ENCODE assay signal across 9 mouse cellular contexts in the genomic region with DNA sequence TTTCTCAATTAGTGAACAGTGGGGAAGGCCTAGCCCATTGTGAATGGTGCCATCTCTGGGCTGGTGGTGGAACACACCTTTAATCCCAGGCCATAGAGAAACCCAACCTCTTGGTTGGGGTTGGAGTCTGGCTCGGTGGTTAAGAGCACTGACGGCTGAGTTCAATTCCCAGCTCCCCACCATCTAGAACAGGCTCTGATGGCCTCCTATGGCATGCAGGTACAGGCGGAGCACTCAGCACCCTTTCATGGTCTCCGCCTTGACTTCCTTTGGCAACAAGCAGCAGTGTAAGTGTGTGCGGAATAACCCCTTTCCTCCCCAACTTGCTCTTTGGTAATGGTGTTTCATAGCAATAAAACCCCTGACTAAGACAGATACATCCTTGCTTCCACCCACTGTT. TPM values are rescaled to one million over a fixed set of nuclear protein-coding genes. Genes with fewer than 3 reads are reported as not detected.
A peak's percentile ranks its signal among the peaks of the same experiment; 100 is the strongest.
DNase-seq lines count a peak whose midpoint lies in the region; ATAC-seq and TF ChIP-seq lines count a peak whose summit lies in the region.
"Had no signal": no experiment of that assay in that cellular context is flagged by ENCODE, and none has a peak within 500 bp of the region (broad histone marks: within the 10 kb centered on the region; RNA-seq: fewer than 3 reads in every experiment).

No protein-coding gene starts in this region.

- H3K9ac ChIP-seq in kidney, embryonic 15.5 days = peak overlapping the region; percentile 92
- peak overlapping the region; percentile 93; the same call in 1 of the 2 replicates for H3K9ac ChIP-seq in hindbrain, postnatal 0 days (replicated peaks; ENCODE audit: low read length)
- H3K9ac ChIP-seq in midbrain, postnatal 0 days (replicated peaks; ENCODE audit: low read length, poor library complexity, severe bottlenecking) = peak overlapping the region; percentile 36

- H3K4me2 ChIP-seq in kidney, embryonic 15.5 days = peak overlapping the region; percentile 68
- H3K4me2 ChIP-seq in hindbrain, postnatal 0 days (ENCODE audit: low read depth, low read length) = peak overlapping the region; percentile 67
- H3K4me2 ChIP-seq in midbrain, postnatal 0 days (ENCODE audit: low read depth, low read length, poor library complexity, severe bottlenecking) = peak overlapping the region; percentile 49

- peak overlapping the region; percentile 41; the same call in 1 of the 2 replicates for H3K27ac ChIP-seq in kidney, embryonic 15.5 days
- no peak overlapping the region for H3K27ac ChIP-seq in cortical plate, adult 2 months (ENCODE audit: insufficient read depth, low read length)
- H3K27ac ChIP-seq in hindbrain, postnatal 0 days = peak overlapping the region; percentile 32; the same call in 1 of the 2 replicates
- peak overlapping the region; percentile 91; the same call in 1 of the 2 replicates for H3K27ac ChIP-seq in midbrain, postnatal 0 days (ENCODE audit: low read depth, low read length)
- H3K27ac ChIP-seq in cerebellum, adult 2 months (ENCODE audit: insufficient read depth, low read length) = no peak overlapping the region

- peaks cover 49% of the 10 kb centered on the region for H3K36me3 ChIP-seq in kidney, embryonic 15.5 days
- peaks cover 35% of the 10 kb centered on the region for H3K36me3 ChIP-seq in hindbrain, postnatal 0 days (ENCODE audit: insufficient read depth, low read length)
- peaks cover 38% of the 10 kb centered on the region for H3K36me3 ChIP-seq in midbrain, postnatal 0 days (ENCODE audit: insufficient read depth, low read length)

- H3K4me1 ChIP-seq in kidney, embryonic 15.5 days = peaks cover 44% of the 10 kb centered on the region
- peaks cover 6% of the 10 kb centered on the region for H3K4me1 ChIP-seq in cortical plate, adult 2 months (ENCODE audit: control insufficient read depth, insufficient read depth, low read length)
- peaks cover 14% of the 10 kb centered on the region for H3K4me1 ChIP-seq in hindbrain, postnatal 0 days (ENCODE audit: insufficient read depth, low read length)
- H3K4me1 ChIP-seq in midbrain, postnatal 0 days (ENCODE audit: insufficient read depth, low read length) = peaks cover 8% of the 10 kb centered on the region; the same call in 1 of the 2 replicates
- peaks cover 34% of the 10 kb centered on the region for H3K4me1 ChIP-seq in cerebellum, adult 2 months (ENCODE audit: control insufficient read depth, insufficient read depth, low read length)

- no peaks in the 10 kb centered on the region for H3K27me3 ChIP-seq in kidney, embryonic 15.5 days
- H3K27me3 ChIP-seq in hindbrain, postnatal 0 days (ENCODE audit: insufficient read depth, low read length) = no peaks in the 10 kb centered on the region
- no peaks in the 10 kb centered on the region for H3K27me3 ChIP-seq in midbrain, postnatal 0 days (ENCODE audit: insufficient read depth, low read length)
- H3K27me3 ChIP-seq in cerebellum, adult 2 months (ENCODE audit: control insufficient read depth, insufficient read depth, low read length) = no peaks in the 10 kb centered on the region

- H3K4me3 ChIP-seq in kidney, embryonic 15.5 days (replicated peaks) = peak overlapping the region; percentile 91
- H3K4me3 ChIP-seq in cortical plate, adult 2 months (ENCODE audit: insufficient read depth, low read length) = peak overlapping the region; percentile 91; the same call in 1 of the 2 replicates
- H3K4me3 ChIP-seq in hindbrain, postnatal 0 days (ENCODE audit: low read length) = peak overlapping the region; percentile 80
- peak overlapping the region; percentile 83 for H3K4me3 ChIP-seq in midbrain, postnatal 0 days (ENCODE audit: low read depth, low read length)
- H3K4me3 ChIP-seq in cerebellum, adult 2 months (replicated peaks; ENCODE audit: insufficient read depth, low read depth, low read length) = no peak overlapping the region

- H3K9me3 ChIP-seq in kidney, embryonic 15.5 days (replicated peaks) = no peaks in the 10 kb centered on the region
- H3K9me3 ChIP-seq in hindbrain, postnatal 0 days (ENCODE audit: low read length) = no peaks in the 10 kb centered on the region
- no peaks in the 10 kb centered on the region for H3K9me3 ChIP-seq in midbrain, postnatal 0 days (ENCODE audit: low read length)

- no peak for DNase-seq in kidney, adult 9 months
- DNase-seq in hindbrain, postnatal 0 days (ENCODE audit: low spot score) = no peak
- DNase-seq in midbrain, postnatal 0 days (ENCODE audit: low spot score) = no peak
- DNase-seq in right cerebral cortex, postnatal 25 days = no peak
- no peak for DNase-seq in cerebellum, adult 2 months
- DNase-seq in urinary bladder, postnatal 36 days (ENCODE audit: low spot score in 2 of 2) = no peak

- 63% methylated on average over 5 of the region's 5 CpGs for WGBS in kidney, embryonic 15.5 days
- WGBS in hindbrain, postnatal 0 days = 77% methylated on average over 5 of the region's 5 CpGs
- WGBS in midbrain, postnatal 0 days = 72% methylated on average over 5 of the region's 5 CpGs
- 65% methylated on average over 5 of the region's 5 CpGs for WGBS in cerebellum, adult 2 months

- TF ChIP-seq CTCF in cortical plate, adult 2 months (IDR thresholded peaks at IDR 0.05; ENCODE audit: extremely low read depth, insufficient read depth, low read length) = no peak
- TF ChIP-seq CTCF in hindbrain, postnatal 0 days (IDR thresholded peaks at IDR 0.05; ENCODE audit: low read depth) = no peak
- TF ChIP-seq CTCF in midbrain, postnatal 0 days (IDR thresholded peaks at IDR 0.05) = peak; percentile 21; the same call in 1 of the 2 replicates
- no peak for TF ChIP-seq CTCF in cerebellum, adult 2 months (IDR thresholded peaks at IDR 0.05; ENCODE audit: borderline replicate concordance, insufficient read depth, low read depth, low read length)

- ATAC-seq in kidney, embryonic 15.5 days (replicated peaks; ENCODE audit: low FRiP score) = no peak
- ATAC-seq in hindbrain, postnatal 0 days = no peak
- no peak for ATAC-seq in midbrain, postnatal 0 days (ENCODE audit: low FRiP score)

- no peak for TF ChIP-seq POLR2A in cortical plate, adult 2 months (IDR thresholded peaks at IDR 0.05; ENCODE audit: extremely low read depth, insufficient read depth, low read length)
- TF ChIP-seq POLR2A in cerebellum, adult 2 months (IDR thresholded peaks at IDR 0.05; ENCODE audit: borderline replicate concordance, insufficient read depth, low read length) = no peak

RNA-seq across cellular contexts. Expression of a gene that starts 10.3 kb away (rescaled TPM):
- polyA plus RNA-seq in kidney, embryonic 15.5 days (2015; fragmentation: Nextera tagmentation; extraction: Ambion mirVana) = 32.9 and 33.1 TPM in 2 replicates
- polyA plus RNA-seq in cortical plate, adult 2 months (2012; rRNA removed) = 88.8 and 95.7 TPM in 2 replicates
- 289 and 302 TPM in 2 replicates for total RNA-seq in hindbrain, postnatal 0 days (2014; rRNA removed)
- 129 and 142 TPM in 2 replicates for polyA plus RNA-seq in hindbrain, postnatal 0 days (2015; fragmentation: Nextera tagmentation; extraction: Ambion mirVana)
- 237 and 261 TPM in 2 replicates for total RNA-seq in midbrain, postnatal 0 days (2014; rRNA removed)
- 155 and 162 TPM in 2 replicates for polyA plus RNA-seq in midbrain, postnatal 0 days (2015; fragmentation: Nextera tagmentation; extraction: Ambion mirVana)
- polyA plus RNA-seq in cerebellum, adult 2 months (2012; rRNA removed) = 147 and 155 TPM in 2 replicates

RNA-seq across cellular contexts. Expression of a gene that starts 32.5 kb away (rescaled TPM):
- polyA plus RNA-seq in kidney, embryonic 15.5 days (2015; fragmentation: Nextera tagmentation; extraction: Ambion mirVana) = not detected in 2 replicates
- not detected in 2 replicates for polyA plus RNA-seq in cortical plate, adult 2 months (2012; rRNA removed)
- not detected in 2 replicates for total RNA-seq in hindbrain, postnatal 0 days (2014; rRNA removed)
- not detected in 2 replicates for polyA plus RNA-seq in hindbrain, postnatal 0 days (2015; fragmentation: Nextera tagmentation; extraction: Ambion mirVana)
- total RNA-seq in midbrain, postnatal 0 days (2014; rRNA removed) = not detected in 2 replicates
- polyA plus RNA-seq in midbrain, postnatal 0 days (2015; fragmentation: Nextera tagmentation; extraction: Ambion mirVana) = not detected in 2 replicates
- polyA plus RNA-seq in cerebellum, adult 2 months (2012; rRNA removed) = not detected in 2 replicates
- polyA plus RNA-seq: gonadal fat pad, adult 2 months had no signal

RNA-seq across cellular contexts. Expression of a gene that starts 34.4 kb away (rescaled TPM):
- 41.7 and 47.7 TPM in 2 replicates for polyA plus RNA-seq in kidney, embryonic 15.5 days (2015; fragmentation: Nextera tagmentation; extraction: Ambion mirVana)
- polyA plus RNA-seq in cortical plate, adult 2 months (2012; rRNA removed) = 2.3 TPM in 2 replicates
- total RNA-seq in hindbrain, postnatal 0 days (2014; rRNA removed) = 12.2 and 13.9 TPM in 2 replicates
- 6.2 and 8.2 TPM in 2 replicates for polyA plus RNA-seq in hindbrain, postnatal 0 days (2015; fragmentation: Nextera tagmentation; extraction: Ambion mirVana)
- total RNA-seq in midbrain, postnatal 0 days (2014; rRNA removed) = 6.4 and 8.4 TPM in 2 replicates
- polyA plus RNA-seq in midbrain, postnatal 0 days (2015; fragmentation: Nextera tagmentation; extraction: Ambion mirVana) = 5.0 and 6.3 TPM in 2 replicates
- 2.1 and 2.6 TPM in 2 replicates for polyA plus RNA-seq in cerebellum, adult 2 months (2012; rRNA removed)

RNA-seq across cellular contexts. Expression of a gene that starts 52.1 kb away (rescaled TPM):
- not detected in 2 replicates for polyA plus RNA-seq in kidney, embryonic 15.5 days (2015; fragmentation: Nextera tagmentation; extraction: Ambion mirVana)
- not detected in 2 replicates for polyA plus RNA-seq in cortical plate, adult 2 months (2012; rRNA removed)
- not detected in 2 replicates for total RNA-seq in hindbrain, postnatal 0 days (2014; rRNA removed)
- polyA plus RNA-seq in hindbrain, postnatal 0 days (2015; fragmentation: Nextera tagmentation; extraction: Ambion mirVana) = not detected in 2 replicates
- total RNA-seq in midbrain, postnatal 0 days (2014; rRNA removed) = not detected in 2 replicates
- 0.25 TPM in 1 of 2 replicates, not detected in the other for polyA plus RNA-seq in midbrain, postnatal 0 days (2015; fragmentation: Nextera tagmentation; extraction: Ambion mirVana)
- polyA plus RNA-seq in cerebellum, adult 2 months (2012; rRNA removed) = not detected in 2 replicates
- polyA plus RNA-seq: gonadal fat pad, adult 2 months had no signal

RNA-seq across cellular contexts. Expression of a gene that starts 58.8 kb away (rescaled TPM):
- polyA plus RNA-seq in kidney, embryonic 15.5 days (2015; fragmentation: Nextera tagmentation; extraction: Ambion mirVana) = 218 and 219 TPM in 2 replicates
- 137 and 145 TPM in 2 replicates for polyA plus RNA-seq in cortical plate, adult 2 months (2012; rRNA removed)
- 70.4 and 79.5 TPM in 2 replicates for total RNA-seq in hindbrain, postnatal 0 days (2014; rRNA removed)
- 74.8 and 76.5 TPM in 2 replicates for polyA plus RNA-seq in hindbrain, postnatal 0 days (2015; fragmentation: Nextera tagmentation; extraction: Ambion mirVana)
- 69.9 and 83.0 TPM in 2 replicates for total RNA-seq in midbrain, postnatal 0 days (2014; rRNA removed)
- polyA plus RNA-seq in midbrain, postnatal 0 days (2015; fragmentation: Nextera tagmentation; extraction: Ambion mirVana) = 63.2 and 70.9 TPM in 2 replicates
- 87.1 and 93.0 TPM in 2 replicates for polyA plus RNA-seq in cerebellum, adult 2 months (2012; rRNA removed)

Comparison
In these comparisons a context has a peak if more than half of its experiments do, and no peak if none do; other contexts are left out.
1. H3K27ac ChIP-seq: peak in kidney, embryonic 15.5 days (single experiment), hindbrain, postnatal 0 days (single experiment) and midbrain, postnatal 0 days (single experiment); none in cortical plate, adult 2 months (single experiment) and cerebellum, adult 2 months (single experiment).
2. H3K9ac ChIP-seq: peak in every context shown above with its lines; median percentile 93 in hindbrain, postnatal 0 days; 92 in kidney, embryonic 15.5 days; 36 in midbrain, postnatal 0 days.
3. Peak in every context shown above with its lines, with median percentiles within 50 percentile points of each other: H3K4me2 ChIP-seq.